Mouse (Mus musculus): ENCODE measurements around the gene Kxd1. TPM values are rescaled to one million over a fixed set of nuclear protein-coding genes. Genes with fewer than 3 reads are reported as not detected.

Gene Kxd1
- polyA plus RNA-seq, 1 experiment from 2014 or later: 44.5 TPM

- Histone ChIP-seq H3K27me3 (no peaks in the 10 kb centered on the region), H3K9ac (replicated peaks) (no peak overlapping the region), H3K4me1 (replicated peaks) (peaks cover 6% of the 10 kb centered on the region), H3K4me2 (replicated peaks) (no peak overlapping the region), H3K36me3 (no peaks in the 10 kb centered on the region), H3K4me3 (replicated peaks) (no peak overlapping the region), H3K9me3 (no peaks in the 10 kb centered on the region), H3K27ac (no peak overlapping the region)
- 91% methylated on average over 5 of the region's 5 CpGs for WGBS
- no peak for ATAC-seq
Observed at GRCm38 (mm10) chr8:70460199-70460598, 67.6 kb downstream of the Kxd1 start.

- Histone ChIP-seq H3K36me3 (no peaks in the 10 kb centered on the region), H3K9ac (replicated peaks) (no peak overlapping the region), H3K9me3 (no peaks in the 10 kb centered on the region), H3K4me2 (replicated peaks) (no peak overlapping the region), H3K27me3 (no peaks in the 10 kb centered on the region), H3K4me1 (replicated peaks) (peaks cover 6% of the 10 kb centered on the region), H3K27ac (no peak overlapping the region), H3K4me3 (replicated peaks) (no peak overlapping the region)
- ATAC-seq: no peak
- 96% methylated on average over 2 of the region's 2 CpGs for WGBS
Observed at GRCm38 (mm10) chr8:70459636-70460035, 68.1 kb downstream of the Kxd1 start.

- no peak overlapping the region for H3K4me3 ChIP-seq (replicated peaks)
- WGBS: 83% methylated on average over 3 of the region's 3 CpGs
- no peaks in the 10 kb centered on the region for H3K9me3 ChIP-seq
- H3K36me3 ChIP-seq: no peaks in the 10 kb centered on the region
- H3K4me2 ChIP-seq (replicated peaks): no peak overlapping the region
- ATAC-seq: no peak
- H3K27me3 ChIP-seq: no peaks in the 10 kb centered on the region
- no peak overlapping the region for H3K9ac ChIP-seq (replicated peaks)
- H3K4me1 ChIP-seq (replicated peaks): peaks cover 3% of the 10 kb centered on the region
- H3K27ac ChIP-seq: no peak overlapping the region
Observed at GRCm38 (mm10) chr8:70458462-70458861, 69.3 kb downstream of the Kxd1 start.

Other genes with a start within 250 kb of the Kxd1 start
- gene Homer3, start 245.1 kb downstream of the Kxd1 start, polyA plus RNA-seq (2015; fragmentation: Nextera tagmentation; extraction: Ambion mirVana): 57.7 and 61.5 TPM in 2 replicates
- 50.0 and 54.6 TPM in 2 replicates for gene Ddx49, start 225.5 kb downstream of the Kxd1 start, polyA plus RNA-seq (2015; fragmentation: Nextera tagmentation; extraction: Ambion mirVana)
- 273 and 290 TPM in 2 replicates for gene Cope, start 225.4 kb downstream of the Kxd1 start, polyA plus RNA-seq (2015; fragmentation: Nextera tagmentation; extraction: Ambion mirVana)
- gene Cers1, start 212.2 kb downstream of the Kxd1 start, polyA plus RNA-seq (2015; fragmentation: Nextera tagmentation; extraction: Ambion mirVana): 23.7 and 26.2 TPM in 2 replicates
- 3.7 and 6.0 TPM in 2 replicates for gene Gdf1, start 198.1 kb downstream of the Kxd1 start, polyA plus RNA-seq (2015; fragmentation: Nextera tagmentation; extraction: Ambion mirVana)
- 15.5 and 18.1 TPM in 2 replicates for gene Upf1, start 174.7 kb downstream of the Kxd1 start, polyA plus RNA-seq (2015; fragmentation: Nextera tagmentation; extraction: Ambion mirVana)
- 0.21 and 0.42 TPM in 2 replicates for gene Comp, start 154.4 kb downstream of the Kxd1 start, polyA plus RNA-seq (2015; fragmentation: Nextera tagmentation; extraction: Ambion mirVana)
- gene Crtc1, start 88.4 kb downstream of the Kxd1 start, polyA plus RNA-seq (2015; fragmentation: Nextera tagmentation; extraction: Ambion mirVana): 33.9 and 36.1 TPM in 2 replicates
- 19.3 and 22.2 TPM in 2 replicates for gene Klhl26, start 51.0 kb downstream of the Kxd1 start, polyA plus RNA-seq (2015; fragmentation: Nextera tagmentation; extraction: Ambion mirVana)
- gene Tmem59l, start 40.6 kb downstream of the Kxd1 start, polyA plus RNA-seq (2015; fragmentation: Nextera tagmentation; extraction: Ambion mirVana): 60.6 and 61.5 TPM in 2 replicates
- gene Crlf1, start 34.8 kb downstream of the Kxd1 start, polyA plus RNA-seq (2015; fragmentation: Nextera tagmentation; extraction: Ambion mirVana): 0.97 and 1.1 TPM in 2 replicates
- gene Rex1bd, start 21.2 kb downstream of the Kxd1 start, polyA plus RNA-seq (2015; fragmentation: Nextera tagmentation; extraction: Ambion mirVana): 152 and 155 TPM in 2 replicates
- gene Uba52, start 17.2 kb downstream of the Kxd1 start, polyA plus RNA-seq (2015; fragmentation: Nextera tagmentation; extraction: Ambion mirVana): 680 and 755 TPM in 2 replicates
- 370 and 392 TPM in 2 replicates for gene Fkbp8, start 232 bp downstream of the Kxd1 start, polyA plus RNA-seq (2015; fragmentation: Nextera tagmentation; extraction: Ambion mirVana)
- gene Ell, start 11.5 kb upstream of the Kxd1 start, polyA plus RNA-seq (2015; fragmentation: Nextera tagmentation; extraction: Ambion mirVana): 17.8 and 18.0 TPM in 2 replicates
- gene Isyna1, start 66.4 kb upstream of the Kxd1 start, polyA plus RNA-seq (2015; fragmentation: Nextera tagmentation; extraction: Ambion mirVana): 119 and 133 TPM in 2 replicates
- gene Ssbp4, start 80.9 kb upstream of the Kxd1 start, polyA plus RNA-seq (2015; fragmentation: Nextera tagmentation; extraction: Ambion mirVana): 123 and 129 TPM in 2 replicates
- 1.1 and 1.2 TPM in 2 replicates for gene Lrrc25, start 88.2 kb upstream of the Kxd1 start, polyA plus RNA-seq (2015; fragmentation: Nextera tagmentation; extraction: Ambion mirVana)
- 0.30 TPM in 1 of 2 replicates, not detected in the other for gene Gdf15, start 104.5 kb upstream of the Kxd1 start, polyA plus RNA-seq (2015; fragmentation: Nextera tagmentation; extraction: Ambion mirVana)
- 87.5 and 99.4 TPM in 2 replicates for gene Pgpep1, start 132.4 kb upstream of the Kxd1 start, polyA plus RNA-seq (2015; fragmentation: Nextera tagmentation; extraction: Ambion mirVana)
- 176 and 201 TPM in 2 replicates for gene Lsm4, start 145.3 kb upstream of the Kxd1 start, polyA plus RNA-seq (2015; fragmentation: Nextera tagmentation; extraction: Ambion mirVana)
- 65.1 and 97.7 TPM in 2 replicates for gene Jund, start 171.0 kb upstream of the Kxd1 start, polyA plus RNA-seq (2015; fragmentation: Nextera tagmentation; extraction: Ambion mirVana)
- gene Iqcn, start 175.5 kb upstream of the Kxd1 start, polyA plus RNA-seq (2015; fragmentation: Nextera tagmentation; extraction: Ambion mirVana): 0.07 and 0.08 TPM in 2 replicates
- not detected in 2 replicates for gene Gm3336, start 190.6 kb upstream of the Kxd1 start, polyA plus RNA-seq (2015; fragmentation: Nextera tagmentation; extraction: Ambion mirVana)
- gene Pde4c, start 195.8 kb upstream of the Kxd1 start, polyA plus RNA-seq (2015; fragmentation: Nextera tagmentation; extraction: Ambion mirVana): 0.15 and 0.28 TPM in 2 replicates
- gene Rab3a, start 226.7 kb upstream of the Kxd1 start, polyA plus RNA-seq (2015; fragmentation: Nextera tagmentation; extraction: Ambion mirVana): 261 and 275 TPM in 2 replicates
- 36.2 and 38.4 TPM in 2 replicates for gene Mpv17l2, start 233.0 kb upstream of the Kxd1 start, polyA plus RNA-seq (2015; fragmentation: Nextera tagmentation; extraction: Ambion mirVana)
- 78.9 and 87.2 TPM in 2 replicates for gene Pik3r2, start 248.8 kb upstream of the Kxd1 start, polyA plus RNA-seq (2015; fragmentation: Nextera tagmentation; extraction: Ambion mirVana)

Measured in midbrain, embryonic 13.5 days (tissue).